Mouse (Mus musculus) heart, postnatal 0 days (tissue): Measurements from ENCODE around the gene Olfr684. TPM values are rescaled to one million over a fixed set of nuclear protein-coding genes. Genes with fewer than 3 reads are reported as not detected.
A peak's percentile ranks its signal among the peaks of the same experiment; 100 is the strongest.

Source experiments
- ATAC-seq: fragments of 200-750 bp; cut with Nextera tagmentation; 2 replicates; pipeline ENCODE4 v1.8.0; 2017; ENCODE audit warnings: low read depth, moderate number of reproducible peaks, moderate library complexity; ENCODE audit not compliant: insufficient read depth
- DNase-seq: peaks from one replicate; pipeline ENCODE4 v3.0.0-alpha.2; 2016; ENCODE audit warnings: low spot score
- H3K27ac ChIP-seq: fragments of 300-500 bp; sonication (generic); 2 replicates; pipeline ENCODE4 v1.5.1; 2014; ENCODE audit warnings: low read depth, mild to moderate bottlenecking
- H3K27me3 ChIP-seq: fragments of 300-500 bp; sonication (generic); 2 replicates; pipeline ENCODE4 v1.6.1; 2014; ENCODE audit warnings: low read length, mixed read lengths; ENCODE audit not compliant: control insufficient read depth, insufficient read depth
- H3K36me3 ChIP-seq: fragments of 300-500 bp; sonication (generic); replicated peaks from 2 replicates; pipeline ENCODE4 v1.6.1; 2014; ENCODE audit warnings: low read length, mixed read lengths; ENCODE audit not compliant: control insufficient read depth, insufficient read depth
- H3K4me1 ChIP-seq: fragments of 300-500 bp; sonication (generic); 2 replicates; pipeline ENCODE4 v1.6.1; 2014; ENCODE audit warnings: antibody characterized with exemption; ENCODE audit not compliant: control insufficient read depth, insufficient read depth
- H3K4me2 ChIP-seq: fragments of 300-500 bp; sonication (generic); 2 replicates; pipeline ENCODE4 v1.6.1; 2014; ENCODE audit warnings: low read depth, mild to moderate bottlenecking, low read length, moderate library complexity
- H3K4me3 ChIP-seq: fragments of 300-500 bp; sonication (generic); 2 replicates; pipeline ENCODE4 v1.5.1; 2014; ENCODE audit warnings: low read depth, low read length
- H3K9ac ChIP-seq: fragments of 300-500 bp; sonication (generic); replicated peaks from 2 replicates; pipeline ENCODE4 v1.6.1; 2014; ENCODE audit warnings: low read depth, low read length, mixed read lengths
- H3K9me3 ChIP-seq: fragments of 300-500 bp; sonication (generic); replicated peaks from 2 replicates; pipeline ENCODE4 v1.6.1; 2016; ENCODE audit warnings: low read length; ENCODE audit not compliant: control insufficient read depth
- CTCF ChIP-seq: IDR thresholded peaks from 2 replicates; pipeline ENCODE4 v1.5.1; 2016; ENCODE audit warnings: antibody characterized with exemption, control low read depth, low read depth
- EP300 ChIP-seq: IDR thresholded peaks from 2 replicates; pipeline ENCODE4 v1.6.1; 2016; ENCODE audit warnings: antibody characterized with exemption, low read depth
- WGBS: fragments of 180-500 bp; shearing (Covaris S2); extraction: QIAGEN DNeasy Blood & Tissue Kit; methylation state at CpG from one replicate; pipeline ENCODE4 v1.1.7; 2014; 5-methylcytosine and 5-hydroxymethylcytosine counted together
- polyA plus RNA-seq: library from polyadenylated mRNA; unstranded; fragments of >200 nt; fragmentation: Nextera tagmentation; extraction: Ambion mirVana; gene quantifications from 2 replicates; pipeline ENCODE4 v1.2.1, GENCODE M21; 2015
- total RNA-seq: library from RNA; depleted of rRNA; stranded (reverse); fragments of >200 nt; gene quantifications from 2 replicates; pipeline ENCODE4 v1.2.3, GENCODE M21; 2014; ENCODE audit warnings: low replicate concordance; rRNA removed

The Olfr684 gene
- total RNA-seq (not detected in 2 replicates), polyA plus RNA-seq (not detected in 2 replicates)

DNA sequence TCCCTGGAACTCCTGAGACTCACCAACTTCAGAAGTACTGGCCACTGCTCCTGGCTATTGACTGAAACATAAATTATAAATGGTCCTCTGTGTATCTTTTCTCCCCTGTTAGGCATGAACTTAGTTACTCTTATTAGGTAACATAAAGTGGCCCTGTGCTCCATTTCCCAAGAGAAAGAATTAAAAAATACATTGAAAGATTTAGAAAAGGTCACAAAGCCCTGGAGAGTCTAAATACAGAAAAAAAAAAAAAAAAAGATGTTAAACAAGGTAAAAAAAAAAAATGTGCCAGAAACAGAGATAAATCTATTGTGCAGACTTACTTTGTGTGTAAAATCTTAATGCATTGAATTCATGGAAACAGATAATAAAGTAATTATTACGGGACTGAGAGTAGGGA lies at the start of gene Olfr684:
Gene Olfr684 (minus strand): TSS at position 101 of the 400 bp plus-strand sequence.
- 45% methylated on average over 1 of the region's 1 CpGs for WGBS
- TF ChIP-seq EP300 = no peak
- TF ChIP-seq CTCF = no peak
- H3K36me3 ChIP-seq = no peaks in the 10 kb centered on the region
- ATAC-seq (no peak), DNase-seq (no peak)
- no peaks in the 10 kb centered on the region for H3K4me1 ChIP-seq
- H3K4me3 ChIP-seq = no peak within 1 kb of the TSS
- no peak within 1 kb of the TSS for H3K4me2 ChIP-seq
- H3K27me3 ChIP-seq = no peaks in the 10 kb centered on the region
- H3K27ac ChIP-seq = no peak within 1 kb of the TSS
- H3K9ac ChIP-seq = no peak within 1 kb of the TSS
- H3K9me3 ChIP-seq = no peaks in the 10 kb centered on the region

DNA sequence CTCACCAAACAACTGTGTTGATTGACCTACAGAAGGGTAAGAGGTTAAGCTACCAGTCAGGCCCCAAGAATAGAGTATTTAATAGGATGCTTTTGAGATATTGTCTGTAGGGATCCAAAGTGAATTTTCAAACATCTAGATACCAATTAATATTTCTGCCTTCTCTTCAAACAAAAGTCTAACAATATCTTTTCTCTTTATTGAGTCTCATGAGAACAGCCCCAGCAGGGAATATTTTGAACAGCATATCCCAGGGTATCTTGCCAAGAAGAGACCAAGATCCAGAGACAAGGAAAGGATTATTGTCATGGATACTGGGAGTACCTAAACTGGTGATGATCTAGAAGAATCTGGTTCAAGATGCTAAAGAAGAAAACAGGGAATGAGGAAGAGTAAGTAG lies 43.9 kb upstream of the Olfr684 start, which contains the start of gene Olfr686:
Gene Olfr686 (minus strand): TSS at position 101 of the 400 bp plus-strand sequence.
- ATAC-seq (no peak), DNase-seq (no peak)
- Histone ChIP-seq H3K4me2 (no peak within 1 kb of the TSS), H3K36me3 (no peaks in the 10 kb centered on the region), H3K9me3 (no peaks in the 10 kb centered on the region), H3K4me1 (no peaks in the 10 kb centered on the region), H3K9ac (no peak within 1 kb of the TSS), H3K4me3 (no peak within 1 kb of the TSS), H3K27ac (no peak within 1 kb of the TSS), H3K27me3 (no peaks in the 10 kb centered on the region)
- TF ChIP-seq EP300 = no peak
- TF ChIP-seq CTCF = no peak

GRCm38 (mm10) chr7:105185912-105186311 lies 22.5 kb upstream of the Olfr684 start, which contains the start of gene Olfr685:
Olfr685 (minus strand) TSS chr7:105186012.
- no peaks in the 10 kb centered on the region for H3K9me3 ChIP-seq
- DNase-seq (no peak), ATAC-seq (no peak)
- no peak within 1 kb of the TSS for H3K4me2 ChIP-seq
- H3K27ac ChIP-seq = no peak within 1 kb of the TSS
- no peak within 1 kb of the TSS for H3K4me3 ChIP-seq
- no peaks in the 10 kb centered on the region for H3K36me3 ChIP-seq
- TF ChIP-seq CTCF (no peak), EP300 (no peak)
- no peak within 1 kb of the TSS for H3K9ac ChIP-seq
- H3K4me1 ChIP-seq = no peaks in the 10 kb centered on the region
- WGBS = 69% methylated on average over 1 of the region's 1 CpGs
- no peaks in the 10 kb centered on the region for H3K27me3 ChIP-seq

GRCm38 (mm10) chr7:105170773-105171172 lies 7.3 kb upstream of the Olfr684 start:
- no peak overlapping the region for H3K9ac ChIP-seq
- WGBS = 28% methylated on average over 4 of the region's 4 CpGs
- no peaks in the 10 kb centered on the region for H3K9me3 ChIP-seq
- DNase-seq (peak; percentile 14), ATAC-seq (peak; percentile 39; the same call in 1 of the 2 replicates)
- no peaks in the 10 kb centered on the region for H3K27me3 ChIP-seq
- H3K4me2 ChIP-seq = no peak overlapping the region
- no peak overlapping the region for H3K4me3 ChIP-seq
- TF ChIP-seq EP300 (no peak), CTCF (peak; percentile 71)
- no peak overlapping the region for H3K27ac ChIP-seq
- no peaks in the 10 kb centered on the region for H3K36me3 ChIP-seq
- no peaks in the 10 kb centered on the region for H3K4me1 ChIP-seq

- no peak for TF ChIP-seq EP300
- no peak for TF ChIP-seq CTCF
- H3K9ac ChIP-seq = no peak within 1 kb of the TSS
- no peak within 1 kb of the TSS for H3K4me3 ChIP-seq
- H3K27me3 ChIP-seq = no peaks in the 10 kb centered on the region
- WGBS = 53% methylated on average over 1 of the region's 1 CpGs
- no peak within 1 kb of the TSS for H3K27ac ChIP-seq
- DNase-seq = no peak
- H3K4me2 ChIP-seq = no peak within 1 kb of the TSS
- H3K9me3 ChIP-seq = no peaks in the 10 kb centered on the region
- H3K4me1 ChIP-seq = no peaks in the 10 kb centered on the region
- H3K36me3 ChIP-seq = no peaks in the 10 kb centered on the region
- ATAC-seq = no peak
Measured at GRCm38 (mm10) chr7:105146912-105147311, 16.5 kb downstream of the Olfr684 start, which contains the start of gene Olfr683. Olfr683 (minus strand) TSS chr7:105147012.

DNA sequence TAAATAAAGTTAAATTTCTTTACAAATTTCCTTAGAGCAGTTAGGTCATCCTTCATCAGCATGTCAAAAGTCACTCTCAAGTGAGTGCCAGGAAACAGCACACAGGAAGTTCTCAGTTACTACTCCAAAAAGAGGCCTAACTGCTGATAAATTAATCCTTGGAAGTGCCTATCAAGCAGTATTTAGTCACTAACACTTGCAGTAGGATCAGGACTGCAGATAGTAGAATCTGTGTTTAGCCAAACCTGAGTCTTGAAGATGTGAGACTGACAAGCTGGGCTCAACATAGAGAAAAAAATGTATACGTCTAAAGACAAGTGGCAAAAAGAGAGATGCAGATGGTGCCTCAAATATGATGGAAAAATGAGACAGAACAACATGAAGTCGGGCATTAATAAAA lies 22.2 kb downstream of the Olfr684 start:
- H3K4me1 ChIP-seq = no peaks in the 10 kb centered on the region
- no peaks in the 10 kb centered on the region for H3K36me3 ChIP-seq
- TF ChIP-seq CTCF (no peak), EP300 (no peak)
- no peak overlapping the region for H3K27ac ChIP-seq
- no peaks in the 10 kb centered on the region for H3K27me3 ChIP-seq
- H3K4me3 ChIP-seq = no peak overlapping the region
- no peaks in the 10 kb centered on the region for H3K9me3 ChIP-seq
- no peak for DNase-seq
- no peak for ATAC-seq
- 52% methylated on average over 2 of the region's 2 CpGs for WGBS
- H3K9ac ChIP-seq = no peak overlapping the region
- H3K4me2 ChIP-seq = no peak overlapping the region
